Mouse (Mus musculus) liver, embryonic 12.5 days (tissue): ENCODE measurements around the gene 1700086D15Rik. TPM values are rescaled to one million over a fixed set of nuclear protein-coding genes. Genes with fewer than 3 reads are reported as not detected.

Experiments used
- polyA plus RNA-seq: library from polyadenylated mRNA; unstranded; fragments of >200 nt; fragmentation: Nextera tagmentation; extraction: Ambion mirVana; gene quantifications from 2 replicates; pipeline ENCODE4 v1.2.1, GENCODE M21; 2016

The 1700086D15Rik gene
- polyA plus RNA-seq, 1 experiment from 2014 or later, result not detected

Other genes starting within 250 kb of the 1700086D15Rik start
- 34.9 and 37.9 TPM in 2 replicates for gene Elac2, start 180.9 kb downstream of the 1700086D15Rik start, polyA plus RNA-seq
- 1.0 and 1.2 TPM in 2 replicates for gene Arhgap44, start 3.1 kb upstream of the 1700086D15Rik start, polyA plus RNA-seq
- gene Myocd, start 110.1 kb upstream of the 1700086D15Rik start, polyA plus RNA-seq, result 0.16 and 0.27 TPM in 2 replicates